17 mouse cellular contexts compared by ENCODE assay signal in the genomic region with DNA sequence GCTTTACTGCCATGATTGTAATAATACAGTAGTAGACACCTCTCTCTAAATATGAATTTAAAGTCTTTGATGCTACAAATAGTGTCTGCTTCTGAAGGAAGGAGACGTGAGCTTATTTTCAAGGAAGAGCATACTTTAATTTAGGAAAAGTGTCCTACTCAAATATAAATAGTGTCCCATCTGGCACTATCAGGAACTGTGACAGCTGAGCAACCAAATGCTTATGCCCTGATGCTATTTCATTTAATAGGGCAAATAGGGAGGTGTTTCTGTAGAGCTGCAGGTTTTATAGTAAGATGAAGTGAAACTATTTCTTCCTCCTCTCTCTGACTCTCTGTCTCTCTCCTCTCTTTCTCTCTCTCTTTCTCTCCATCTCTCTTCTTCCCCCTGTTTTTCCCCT.
"Had no signal": no experiment of that assay in that cellular context is flagged by ENCODE, and none has a peak within 500 bp of the region (broad histone marks: within the 10 kb centered on the region; RNA-seq: fewer than 3 reads in every experiment).

No protein-coding gene starts in this region.

- H3K36me3 ChIP-seq: lung, embryonic 15.5 days; midbrain, embryonic 13.5 days; midbrain, embryonic 15.5 days; neural tube, embryonic 12.5 days; stomach, embryonic 15.5 days had no signal

- H3K9me3 ChIP-seq: lung, embryonic 15.5 days; megakaryocyte, embryonic 14.5 days; midbrain, embryonic 13.5 days; midbrain, embryonic 15.5 days; neural tube, embryonic 12.5 days; stomach, embryonic 15.5 days had no signal

- H3K4me2 ChIP-seq: lung, embryonic 15.5 days; midbrain, embryonic 11.5 days; midbrain, embryonic 13.5 days; midbrain, embryonic 15.5 days; neural tube, embryonic 12.5 days; stomach, embryonic 15.5 days had no signal

- H3K9ac ChIP-seq: lung, embryonic 15.5 days; midbrain, embryonic 13.5 days; midbrain, embryonic 15.5 days; neural tube, embryonic 12.5 days; stomach, embryonic 15.5 days had no signal

- H3K27me3 ChIP-seq: lung, embryonic 15.5 days; megakaryocyte, embryonic 14.5 days; midbrain, embryonic 13.5 days; midbrain, embryonic 15.5 days; neural tube, embryonic 12.5 days; stomach, embryonic 15.5 days had no signal

- H3K4me3 ChIP-seq: lung, embryonic 15.5 days; megakaryocyte, embryonic 14.5 days; midbrain, embryonic 13.5 days; midbrain, embryonic 15.5 days; neural tube, embryonic 12.5 days; stomach, embryonic 15.5 days had no signal

- H3K27ac ChIP-seq: lung, embryonic 15.5 days; macrophage; midbrain, embryonic 13.5 days; midbrain, embryonic 15.5 days; neural tube, embryonic 12.5 days; stomach, embryonic 15.5 days; stomach, postnatal 0 days had no signal

- H3K4me1 ChIP-seq: lung, embryonic 15.5 days; megakaryocyte, embryonic 14.5 days; midbrain, embryonic 13.5 days; midbrain, embryonic 15.5 days; neural tube, embryonic 12.5 days; stomach, embryonic 15.5 days had no signal

- ATAC-seq: lung, postnatal 0 days; midbrain, embryonic 13.5 days; midbrain, embryonic 15.5 days had no signal

- DNase-seq: lung, adult 2 months; lung, postnatal 14 days; lung, postnatal 36 days; right cerebral cortex, postnatal 14 days; thymus, adult 2 months; thymus, postnatal 25 days; thymus, postnatal 4 days had no signal
